Mouse (Mus musculus): Measurements from ENCODE around the gene Rgl1. TPM values are rescaled to one million over a fixed set of nuclear protein-coding genes. Genes with fewer than 3 reads are reported as not detected.

The Rgl1 gene
- polyA plus RNA-seq, 1 experiment = 7.6 TPM

GRCm38 (mm10) chr1:152534531-152534930 is 231.6 kb downstream of the Rgl1 start:
- TF ChIP-seq MYOD1 (IDR thresholded peaks at IDR 0.05; ENCODE audit: control insufficient read depth, insufficient read length, low read depth) = no peak
- no peak for TF ChIP-seq USF1 (IDR thresholded peaks at IDR 0.05; ENCODE audit: low read depth)
- TF ChIP-seq MAX (IDR thresholded peaks at IDR 0.05) = no peak
- no peak for TF ChIP-seq CTCF (IDR thresholded peaks at IDR 0.05; ENCODE audit: control insufficient read depth, insufficient read depth, insufficient read length)
- no peak for TF ChIP-seq FOSL1 (IDR thresholded peaks at IDR 0.05; ENCODE audit: insufficient read depth, low read length, poor library complexity, severe bottlenecking)
- no peak for TF ChIP-seq CEBPB (IDR thresholded peaks at IDR 0.05; ENCODE audit: low read depth)
- no peak for TF ChIP-seq MYOG (IDR thresholded peaks at IDR 0.05; ENCODE audit: control insufficient read depth, extremely low read depth, insufficient read length)
- Histone ChIP-seq H3K79me2 (ENCODE audit: control insufficient read depth, insufficient read depth) (no peaks in the 10 kb centered on the region), H3K79me3 (ENCODE audit: low read depth) (no peaks in the 10 kb centered on the region), H3K36me3 (ENCODE audit: control insufficient read depth, insufficient read depth) (peaks cover 11% of the 10 kb centered on the region), H3ac (ENCODE audit: control insufficient read depth, insufficient read length, low read depth) (no peak overlapping the region), H3K27me3 (ENCODE audit: control insufficient read depth, insufficient read depth, insufficient read length) (no peaks in the 10 kb centered on the region), H3K4me3 (ENCODE audit: insufficient read depth, poor library complexity, severe bottlenecking) (no peak overlapping the region)

GRCm38 (mm10) chr1:152531498-152531897 is 234.7 kb downstream of the Rgl1 start:
- no peaks in the 10 kb centered on the region for H3K27me3 ChIP-seq (ENCODE audit: control insufficient read depth, insufficient read depth, insufficient read length)
- H3K79me3 ChIP-seq (ENCODE audit: low read depth) = no peaks in the 10 kb centered on the region
- no peaks in the 10 kb centered on the region for H3K79me2 ChIP-seq (ENCODE audit: control insufficient read depth, insufficient read depth)
- H3K36me3 ChIP-seq (ENCODE audit: control insufficient read depth, insufficient read depth) = peaks cover 6% of the 10 kb centered on the region
- TF ChIP-seq FOSL1 (IDR thresholded peaks at IDR 0.05; ENCODE audit: insufficient read depth, low read length, poor library complexity, severe bottlenecking) = no peak
- TF ChIP-seq MAX (IDR thresholded peaks at IDR 0.05) = no peak
- peak; percentile 7 for TF ChIP-seq CTCF (IDR thresholded peaks at IDR 0.05; ENCODE audit: control insufficient read depth, insufficient read depth, insufficient read length)
- TF ChIP-seq USF1 (IDR thresholded peaks at IDR 0.05; ENCODE audit: low read depth) = no peak
- no peak for TF ChIP-seq CEBPB (IDR thresholded peaks at IDR 0.05; ENCODE audit: low read depth)
- no peak for TF ChIP-seq MYOG (IDR thresholded peaks at IDR 0.05; ENCODE audit: control insufficient read depth, extremely low read depth, insufficient read length)
- TF ChIP-seq MYOD1 (IDR thresholded peaks at IDR 0.05; ENCODE audit: control insufficient read depth, insufficient read length, low read depth) = no peak
- no peak overlapping the region for H3ac ChIP-seq (ENCODE audit: control insufficient read depth, insufficient read length, low read depth)
- no peak overlapping the region for H3K4me3 ChIP-seq (ENCODE audit: insufficient read depth, poor library complexity, severe bottlenecking)

- no peaks in the 10 kb centered on the region for H3K27me3 ChIP-seq (ENCODE audit: control insufficient read depth, insufficient read depth, insufficient read length)
- H3ac ChIP-seq (ENCODE audit: control insufficient read depth, insufficient read length, low read depth) = no peak overlapping the region
- no peaks in the 10 kb centered on the region for H3K79me3 ChIP-seq (ENCODE audit: low read depth)
- H3K79me2 ChIP-seq (ENCODE audit: control insufficient read depth, insufficient read depth) = no peaks in the 10 kb centered on the region
- H3K4me3 ChIP-seq (ENCODE audit: insufficient read depth, poor library complexity, severe bottlenecking) = no peak overlapping the region
- H3K36me3 ChIP-seq (ENCODE audit: control insufficient read depth, insufficient read depth) = peaks cover 6% of the 10 kb centered on the region
- no peak for TF ChIP-seq USF1 (IDR thresholded peaks at IDR 0.05; ENCODE audit: low read depth)
- TF ChIP-seq FOSL1 (IDR thresholded peaks at IDR 0.05; ENCODE audit: insufficient read depth, low read length, poor library complexity, severe bottlenecking) = no peak
- TF ChIP-seq MAX (IDR thresholded peaks at IDR 0.05) = no peak
- no peak for TF ChIP-seq CTCF (IDR thresholded peaks at IDR 0.05; ENCODE audit: control insufficient read depth, insufficient read depth, insufficient read length)
- TF ChIP-seq CEBPB (IDR thresholded peaks at IDR 0.05; ENCODE audit: low read depth) = no peak
- no peak for TF ChIP-seq MYOG (IDR thresholded peaks at IDR 0.05; ENCODE audit: control insufficient read depth, extremely low read depth, insufficient read length)
- no peak for TF ChIP-seq MYOD1 (IDR thresholded peaks at IDR 0.05; ENCODE audit: control insufficient read depth, insufficient read length, low read depth)
Observed at GRCm38 (mm10) chr1:152528778-152529177, 237.4 kb downstream of the Rgl1 start.

- Histone ChIP-seq H3K79me3 (ENCODE audit: low read depth) (no peaks in the 10 kb centered on the region), H3ac (ENCODE audit: control insufficient read depth, insufficient read length, low read depth) (no peak overlapping the region), H3K27me3 (ENCODE audit: control insufficient read depth, insufficient read depth, insufficient read length) (no peaks in the 10 kb centered on the region), H3K4me3 (ENCODE audit: insufficient read depth, poor library complexity, severe bottlenecking) (no peak overlapping the region), H3K36me3 (ENCODE audit: control insufficient read depth, insufficient read depth) (peaks cover 3% of the 10 kb centered on the region), H3K79me2 (ENCODE audit: control insufficient read depth, insufficient read depth) (no peaks in the 10 kb centered on the region)
- TF ChIP-seq FOSL1 (IDR thresholded peaks at IDR 0.05; ENCODE audit: insufficient read depth, low read length, poor library complexity, severe bottlenecking) (no peak), CEBPB (IDR thresholded peaks at IDR 0.05; ENCODE audit: low read depth) (no peak), USF1 (IDR thresholded peaks at IDR 0.05; ENCODE audit: low read depth) (no peak), MAX (IDR thresholded peaks at IDR 0.05) (no peak), MYOG (IDR thresholded peaks at IDR 0.05; ENCODE audit: control insufficient read depth, extremely low read depth, insufficient read length) (no peak), CTCF (IDR thresholded peaks at IDR 0.05; ENCODE audit: control insufficient read depth, insufficient read depth, insufficient read length) (no peak), MYOD1 (IDR thresholded peaks at IDR 0.05; ENCODE audit: control insufficient read depth, insufficient read length, low read depth) (no peak)
Observed at GRCm38 (mm10) chr1:152528214-152528613, 237.9 kb downstream of the Rgl1 start.

- H3K79me3 ChIP-seq (ENCODE audit: low read depth) = no peaks in the 10 kb centered on the region
- H3K36me3 ChIP-seq (ENCODE audit: control insufficient read depth, insufficient read depth) = no peaks in the 10 kb centered on the region
- no peaks in the 10 kb centered on the region for H3K79me2 ChIP-seq (ENCODE audit: control insufficient read depth, insufficient read depth)
- no peaks in the 10 kb centered on the region for H3K27me3 ChIP-seq (ENCODE audit: control insufficient read depth, insufficient read depth, insufficient read length)
- no peak overlapping the region for H3ac ChIP-seq (ENCODE audit: control insufficient read depth, insufficient read length, low read depth)
- peak; percentile 31 for TF ChIP-seq USF1 (IDR thresholded peaks at IDR 0.05; ENCODE audit: low read depth)
- no peak for TF ChIP-seq MYOD1 (IDR thresholded peaks at IDR 0.05; ENCODE audit: control insufficient read depth, insufficient read length, low read depth)
- TF ChIP-seq FOSL1 (IDR thresholded peaks at IDR 0.05; ENCODE audit: insufficient read depth, low read length, poor library complexity, severe bottlenecking) = no peak
- TF ChIP-seq CEBPB (IDR thresholded peaks at IDR 0.05; ENCODE audit: low read depth) = no peak
- no peak overlapping the region for H3K4me3 ChIP-seq (ENCODE audit: insufficient read depth, poor library complexity, severe bottlenecking)
Observed at GRCm38 (mm10) chr1:152526154-152526553, 240.0 kb downstream of the Rgl1 start.
